ENCODE assay signal across 20 mouse cellular contexts in genomic region chr4:125354742-125355141, GRCm38 (mm10).
A peak's percentile ranks its signal among the peaks of the same experiment; 100 is the strongest.
DNase-seq lines count a peak whose midpoint lies in the region; ATAC-seq lines count a peak whose summit lies in the region.
"Had no signal": no experiment of that assay in that cellular context is flagged by ENCODE, and none has a peak within 500 bp of the region (broad histone marks: within the 10 kb centered on the region; RNA-seq: fewer than 3 reads in every experiment).

No protein-coding gene starts in this region.

- H3K9ac ChIP-seq in hindbrain, embryonic 12.5 days = no peak overlapping the region
- H3K9ac ChIP-seq in hindbrain, embryonic 14.5 days = no peak overlapping the region
- no peak overlapping the region for H3K9ac ChIP-seq in midbrain, embryonic 15.5 days
- no peak overlapping the region for H3K9ac ChIP-seq in midbrain, embryonic 13.5 days (replicated peaks)
- H3K9ac ChIP-seq in forebrain, embryonic 13.5 days = no peak overlapping the region
- H3K9ac ChIP-seq: embryonic facial prominence, embryonic 12.5 days; heart, embryonic 12.5 days; limb, embryonic 13.5 days; liver, embryonic 14.5 days had no signal

- 36% methylated on average over 3 of the region's 3 CpGs for WGBS in hindbrain, embryonic 12.5 days
- 32% methylated on average over 3 of the region's 3 CpGs for WGBS in hindbrain, embryonic 14.5 days
- 21% methylated on average over 3 of the region's 3 CpGs for WGBS in midbrain, embryonic 15.5 days
- WGBS in midbrain, embryonic 13.5 days = 31% methylated on average over 3 of the region's 3 CpGs
- 21% methylated on average over 3 of the region's 3 CpGs for WGBS in forebrain, embryonic 13.5 days

- H3K27ac ChIP-seq in hindbrain, embryonic 12.5 days = no peak overlapping the region
- H3K27ac ChIP-seq in hindbrain, embryonic 14.5 days = no peak overlapping the region
- 0 out of 2 replicates have a peak overlapping the region, but pooled peaks have one; percentile 8 for H3K27ac ChIP-seq in midbrain, embryonic 15.5 days
- no peak overlapping the region for H3K27ac ChIP-seq in midbrain, embryonic 13.5 days
- H3K27ac ChIP-seq in forebrain, embryonic 13.5 days = peak overlapping the region; percentile 64; the same call in 1 of the 2 replicates
- H3K27ac ChIP-seq: embryonic facial prominence, embryonic 12.5 days; limb, embryonic 13.5 days; liver, embryonic 14.5 days had no signal

- no peak overlapping the region for H3K4me3 ChIP-seq in hindbrain, embryonic 12.5 days
- H3K4me3 ChIP-seq in hindbrain, embryonic 14.5 days (replicated peaks; ENCODE audit: low read length) = no peak overlapping the region
- no peak overlapping the region for H3K4me3 ChIP-seq in midbrain, embryonic 15.5 days
- H3K4me3 ChIP-seq in midbrain, embryonic 13.5 days (replicated peaks) = no peak overlapping the region
- H3K4me3 ChIP-seq in forebrain, embryonic 13.5 days = no peak overlapping the region
- H3K4me3 ChIP-seq: embryonic facial prominence, embryonic 12.5 days; heart, embryonic 12.5 days; limb, embryonic 13.5 days had no signal

- H3K4me1 ChIP-seq in hindbrain, embryonic 12.5 days = peaks cover 16% of the 10 kb centered on the region
- 0 out of 2 replicates have a peak, but pooled peaks cover 7% of the 10 kb centered on the region for H3K4me1 ChIP-seq in hindbrain, embryonic 14.5 days (replicated peaks; ENCODE audit: control insufficient read depth, insufficient read depth, low read length)
- no peaks in the 10 kb centered on the region for H3K4me1 ChIP-seq in midbrain, embryonic 15.5 days
- peaks cover 9% of the 10 kb centered on the region for H3K4me1 ChIP-seq in midbrain, embryonic 13.5 days (replicated peaks)
- H3K4me1 ChIP-seq in forebrain, embryonic 13.5 days = peaks cover 34% of the 10 kb centered on the region
- H3K4me1 ChIP-seq: heart, embryonic 12.5 days; limb, embryonic 13.5 days had no signal

- no peak for DNase-seq in hindbrain, embryonic 14.5 days (ENCODE audit: low spot score)
- DNase-seq in retina, postnatal 1 day = peak; percentile 74
- DNase-seq in frontal cortex, adult 2 months (ENCODE audit: extremely low spot score in 1 of 2, low spot score in 1 of 2) = no peak
- DNase-seq: adrenal gland, postnatal 25 days; cerebellum, adult 8-10 months; kidney, adult 18-20 months; kidney, postnatal 14 days; layer of hippocampus, adult 9-11 months; right cerebral cortex, postnatal 14 days; thymus, postnatal 4 days had no signal

- no peak overlapping the region for H3K4me2 ChIP-seq in hindbrain, embryonic 12.5 days (replicated peaks)
- no peak overlapping the region for H3K4me2 ChIP-seq in hindbrain, embryonic 14.5 days (replicated peaks)
- no peak overlapping the region for H3K4me2 ChIP-seq in midbrain, embryonic 15.5 days
- no peak overlapping the region for H3K4me2 ChIP-seq in midbrain, embryonic 13.5 days (replicated peaks)
- H3K4me2 ChIP-seq in forebrain, embryonic 13.5 days = 0 out of 2 replicates have a peak overlapping the region, but pooled peaks have one; percentile 9
- H3K4me2 ChIP-seq: embryonic facial prominence, embryonic 12.5 days; heart, embryonic 12.5 days; limb, embryonic 13.5 days had no signal

- H3K9me3 ChIP-seq in hindbrain, embryonic 12.5 days (replicated peaks) = no peaks in the 10 kb centered on the region
- no peaks in the 10 kb centered on the region for H3K9me3 ChIP-seq in hindbrain, embryonic 14.5 days (ENCODE audit: control insufficient read depth, low read length)
- no peaks in the 10 kb centered on the region for H3K9me3 ChIP-seq in midbrain, embryonic 15.5 days
- H3K9me3 ChIP-seq in midbrain, embryonic 13.5 days = no peaks in the 10 kb centered on the region
- 0 out of 2 replicates have a peak, but pooled peaks cover 3% of the 10 kb centered on the region for H3K9me3 ChIP-seq in forebrain, embryonic 13.5 days (replicated peaks)
- H3K9me3 ChIP-seq: embryonic facial prominence, embryonic 12.5 days; heart, embryonic 12.5 days; limb, embryonic 13.5 days had no signal

- ATAC-seq in hindbrain, embryonic 12.5 days (ENCODE audit: low FRiP score) = peak; percentile 46; the same call in 1 of the 2 replicates
- ATAC-seq in hindbrain, embryonic 14.5 days (ENCODE audit: low FRiP score) = no peak
- no peak for ATAC-seq in midbrain, embryonic 15.5 days (replicated peaks)
- no peak for ATAC-seq in midbrain, embryonic 13.5 days
- ATAC-seq in forebrain, embryonic 13.5 days = peak; percentile 68; the same call in 1 of the 2 replicates
- ATAC-seq: lung, postnatal 0 days; Patski had no signal

- 0 out of 2 replicates have a peak, but pooled peaks cover 3% of the 10 kb centered on the region for H3K27me3 ChIP-seq in hindbrain, embryonic 12.5 days
- no peaks in the 10 kb centered on the region for H3K27me3 ChIP-seq in hindbrain, embryonic 14.5 days (ENCODE audit: control insufficient read depth, insufficient read depth, low read length)
- H3K27me3 ChIP-seq in midbrain, embryonic 15.5 days (replicated peaks) = no peaks in the 10 kb centered on the region
- H3K27me3 ChIP-seq in midbrain, embryonic 13.5 days = peaks cover 4% of the 10 kb centered on the region; the same call in 1 of the 2 replicates
- H3K27me3 ChIP-seq in forebrain, embryonic 13.5 days = no peaks in the 10 kb centered on the region
- H3K27me3 ChIP-seq: heart, embryonic 12.5 days had no signal

- H3K36me3 ChIP-seq in hindbrain, embryonic 12.5 days = no peaks in the 10 kb centered on the region
- no peaks in the 10 kb centered on the region for H3K36me3 ChIP-seq in hindbrain, embryonic 14.5 days (replicated peaks; ENCODE audit: control insufficient read depth, insufficient read depth)
- H3K36me3 ChIP-seq in midbrain, embryonic 15.5 days (replicated peaks) = no peaks in the 10 kb centered on the region
- H3K36me3 ChIP-seq in midbrain, embryonic 13.5 days = no peaks in the 10 kb centered on the region
- H3K36me3 ChIP-seq in forebrain, embryonic 13.5 days (ENCODE audit: poor library complexity, severe bottlenecking) = no peaks in the 10 kb centered on the region
- H3K36me3 ChIP-seq: embryonic facial prominence, embryonic 12.5 days; heart, embryonic 12.5 days; limb, embryonic 13.5 days had no signal

Comparison
In these comparisons a context has a peak if more than half of its experiments do, and no peak if none do; other contexts are left out.
1. ATAC-seq: peak in hindbrain, embryonic 12.5 days (single experiment) and forebrain, embryonic 13.5 days (single experiment); none in hindbrain, embryonic 14.5 days (single experiment), midbrain, embryonic 15.5 days (single experiment) and midbrain, embryonic 13.5 days (single experiment).
2. H3K27ac ChIP-seq: peak in midbrain, embryonic 15.5 days (single experiment) and forebrain, embryonic 13.5 days (single experiment); none in hindbrain, embryonic 12.5 days (single experiment), hindbrain, embryonic 14.5 days (single experiment) and midbrain, embryonic 13.5 days (single experiment).